Mouse (Mus musculus): ENCODE measurements around the gene Slc27a3. TPM values are rescaled to one million over a fixed set of nuclear protein-coding genes. Genes with fewer than 3 reads are reported as not detected.

Slc27a3 gene
- polyA plus RNA-seq, 1 experiment from 2014 or later, result 11.2 TPM

- no peaks in the 10 kb centered on the region for H3K4me1 ChIP-seq
- H3K4me2 ChIP-seq, result no peak overlapping the region
- no peak for ATAC-seq
- H3K36me3 ChIP-seq (ENCODE audit: poor library complexity, severe bottlenecking), result peaks cover 78% of the 10 kb centered on the region
- H3K27me3 ChIP-seq, result no peaks in the 10 kb centered on the region
- H3K9me3 ChIP-seq (replicated peaks), result no peaks in the 10 kb centered on the region
- 92% methylated on average over 6 of the region's 6 CpGs for WGBS
- H3K4me3 ChIP-seq, result no peak overlapping the region
- H3K9ac ChIP-seq, result no peak overlapping the region
- H3K27ac ChIP-seq, result no peak overlapping the region
Observed at GRCm38 (mm10) chr3:90420696-90421095, 31.0 kb upstream of the Slc27a3 start.

- H3K4me2 ChIP-seq, result no peak overlapping the region
- no peaks in the 10 kb centered on the region for H3K9me3 ChIP-seq (replicated peaks)
- H3K27me3 ChIP-seq, result no peaks in the 10 kb centered on the region
- H3K4me3 ChIP-seq, result no peak overlapping the region
- peaks cover 87% of the 10 kb centered on the region for H3K36me3 ChIP-seq (ENCODE audit: poor library complexity, severe bottlenecking)
- no peak for ATAC-seq
- no peak overlapping the region for H3K9ac ChIP-seq
- H3K27ac ChIP-seq, result no peak overlapping the region
- no peaks in the 10 kb centered on the region for H3K4me1 ChIP-seq
- 73% methylated on average over 3 of the region's 3 CpGs for WGBS
Observed at GRCm38 (mm10) chr3:90413011-90413396, 23.3 kb upstream of the Slc27a3 start.

- Histone ChIP-seq H3K4me2 (no peak overlapping the region), H3K9me3 (replicated peaks) (no peaks in the 10 kb centered on the region), H3K4me3 (no peak overlapping the region), H3K36me3 (ENCODE audit: poor library complexity, severe bottlenecking) (peaks cover 87% of the 10 kb centered on the region), H3K4me1 (no peaks in the 10 kb centered on the region), H3K27me3 (no peaks in the 10 kb centered on the region), H3K9ac (no peak overlapping the region), H3K27ac (no peak overlapping the region)
- ATAC-seq, result peak; percentile 71; the same call in 1 of the 2 replicates
- WGBS, result 53% methylated on average over 5 of the region's 5 CpGs
Observed at GRCm38 (mm10) chr3:90412312-90413010, 22.7 kb upstream of the Slc27a3 start.

DNA sequence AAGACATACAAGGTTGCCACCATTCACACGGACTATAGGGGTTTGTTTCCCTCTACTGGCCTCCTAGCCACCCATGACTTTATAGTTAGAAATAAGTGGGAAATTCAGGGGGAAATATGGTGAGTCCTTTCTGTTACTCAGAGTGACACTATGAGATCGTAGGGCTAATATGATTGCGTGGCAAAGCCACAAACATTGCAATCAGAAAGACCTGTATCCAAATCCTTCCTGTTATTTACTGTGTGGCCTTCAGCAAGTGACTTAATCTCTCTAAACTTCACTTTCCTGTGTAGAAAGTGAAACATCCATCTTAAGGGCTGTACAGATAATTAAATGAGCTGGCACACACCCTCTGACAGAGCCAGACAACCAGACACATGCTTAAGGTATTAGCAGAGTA lies 19.0 kb upstream of the Slc27a3 start:
- Histone ChIP-seq H3K36me3 (ENCODE audit: poor library complexity, severe bottlenecking) (peaks cover 87% of the 10 kb centered on the region), H3K9ac (no peak overlapping the region), H3K27ac (no peak overlapping the region), H3K4me3 (no peak overlapping the region), H3K9me3 (replicated peaks) (no peaks in the 10 kb centered on the region), H3K27me3 (no peaks in the 10 kb centered on the region), H3K4me2 (no peak overlapping the region), H3K4me1 (no peaks in the 10 kb centered on the region)
- 96% methylated on average over 3 of the region's 3 CpGs for WGBS
- no peak for ATAC-seq

DNA sequence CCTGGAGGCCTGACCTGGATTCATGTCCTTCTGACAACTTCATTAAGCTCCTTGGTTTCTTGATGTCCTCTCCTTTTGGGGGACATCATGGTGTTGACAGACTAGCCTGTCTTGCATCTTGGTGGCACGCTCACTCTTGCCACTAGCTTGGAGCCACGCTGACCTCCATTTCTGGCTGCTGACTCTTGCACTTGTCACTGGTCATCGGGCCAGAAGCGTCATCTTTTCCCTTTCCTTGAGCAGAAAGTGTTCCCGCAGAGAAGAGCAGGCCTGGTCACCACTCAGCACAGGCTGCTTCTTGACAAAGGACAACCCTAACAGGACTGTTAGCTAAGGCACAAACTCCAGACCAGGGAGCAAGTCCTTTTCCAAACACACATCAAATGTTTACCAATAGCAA lies 16.7 kb upstream of the Slc27a3 start:
- Histone ChIP-seq H3K4me2 (no peak overlapping the region), H3K36me3 (ENCODE audit: poor library complexity, severe bottlenecking) (peaks cover 98% of the 10 kb centered on the region)
- ATAC-seq, result no peak

GRCm38 (mm10) chr3:90404609-90405008 lies 14.9 kb upstream of the Slc27a3 start:
- no peak for ATAC-seq
- no peaks in the 10 kb centered on the region for H3K9me3 ChIP-seq (replicated peaks)

More for the DNA sequence above, 16.7 kb upstream of the Slc27a3 start:
- Histone ChIP-seq H3K9ac (no peak overlapping the region), H3K4me1 (no peaks in the 10 kb centered on the region), H3K9me3 (replicated peaks) (no peaks in the 10 kb centered on the region), H3K27ac (no peak overlapping the region), H3K4me3 (no peak overlapping the region), H3K27me3 (no peaks in the 10 kb centered on the region)
- 97% methylated on average over 5 of the region's 5 CpGs for WGBS

GRCm38 (mm10) chr3:90404121-90404520 lies 14.4 kb upstream of the Slc27a3 start:
- ATAC-seq, result no peak
- H3K9me3 ChIP-seq (replicated peaks), result no peaks in the 10 kb centered on the region
- H3K4me2 ChIP-seq, result no peak overlapping the region
- no peak overlapping the region for H3K9ac ChIP-seq
- no peak overlapping the region for H3K4me3 ChIP-seq
- no peaks in the 10 kb centered on the region for H3K27me3 ChIP-seq
- 92% methylated on average over 3 of the region's 3 CpGs for WGBS
- H3K36me3 ChIP-seq (ENCODE audit: poor library complexity, severe bottlenecking), result peaks cover 99% of the 10 kb centered on the region
- no peak overlapping the region for H3K27ac ChIP-seq
- no peaks in the 10 kb centered on the region for H3K4me1 ChIP-seq

More at GRCm38 (mm10) chr3:90404609-90405008, 14.9 kb upstream of the Slc27a3 start:
- Histone ChIP-seq H3K4me3 (no peak overlapping the region), H3K4me2 (no peak overlapping the region), H3K9ac (no peak overlapping the region), H3K36me3 (ENCODE audit: poor library complexity, severe bottlenecking) (peaks cover 99% of the 10 kb centered on the region), H3K27ac (no peak overlapping the region), H3K27me3 (no peaks in the 10 kb centered on the region), H3K4me1 (no peaks in the 10 kb centered on the region)
- 95% methylated on average over 4 of the region's 4 CpGs for WGBS

- Histone ChIP-seq H3K4me2 (no peak overlapping the region), H3K9ac (no peak overlapping the region), H3K4me1 (no peaks in the 10 kb centered on the region), H3K9me3 (replicated peaks) (no peaks in the 10 kb centered on the region), H3K4me3 (no peak overlapping the region), H3K36me3 (ENCODE audit: poor library complexity, severe bottlenecking) (peaks cover 98% of the 10 kb centered on the region), H3K27me3 (no peaks in the 10 kb centered on the region), H3K27ac (no peak overlapping the region)
- no peak for ATAC-seq
- WGBS, result 82% methylated on average over 4 of the region's 4 CpGs
Observed at GRCm38 (mm10) chr3:90400993-90401392, 11.3 kb upstream of the Slc27a3 start.

DNA sequence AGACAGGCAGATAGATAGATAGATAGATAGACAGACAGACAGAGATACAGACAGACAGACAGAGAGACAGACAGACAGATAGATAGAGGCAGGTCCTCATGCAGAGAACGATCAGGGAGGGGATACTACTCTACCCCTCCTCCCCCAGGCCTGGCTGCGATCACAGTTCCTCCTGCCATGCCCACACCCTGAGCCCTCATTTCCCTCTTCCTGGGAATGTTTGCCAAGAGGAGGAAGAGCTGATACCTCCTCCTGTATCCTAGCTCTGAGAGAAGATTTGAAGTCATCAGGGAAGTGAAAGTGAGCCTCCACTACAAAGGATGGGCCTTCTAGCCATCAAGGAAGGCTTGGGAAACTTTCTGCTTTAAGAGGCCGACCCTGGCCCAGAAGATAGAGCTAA lies 5.9 kb upstream of the Slc27a3 start:
- WGBS, result 89% methylated on average over 3 of the region's 3 CpGs
- Histone ChIP-seq H3K9ac (no peak overlapping the region), H3K4me1 (peaks cover 2% of the 10 kb centered on the region; the same call in 1 of the 2 replicates), H3K27me3 (no peaks in the 10 kb centered on the region), H3K4me3 (no peak overlapping the region), H3K4me2 (no peak overlapping the region), H3K27ac (no peak overlapping the region), H3K36me3 (ENCODE audit: poor library complexity, severe bottlenecking) (peaks cover 98% of the 10 kb centered on the region), H3K9me3 (replicated peaks) (no peaks in the 10 kb centered on the region)
- ATAC-seq, result no peak

- H3K9ac ChIP-seq, result no peak overlapping the region
- H3K9me3 ChIP-seq (replicated peaks), result no peaks in the 10 kb centered on the region
- peaks cover 30% of the 10 kb centered on the region for H3K4me1 ChIP-seq
- 94% methylated on average over 3 of the region's 3 CpGs for WGBS
- no peak overlapping the region for H3K4me2 ChIP-seq
- H3K36me3 ChIP-seq (ENCODE audit: poor library complexity, severe bottlenecking), result peaks cover 70% of the 10 kb centered on the region
- H3K27me3 ChIP-seq, result no peaks in the 10 kb centered on the region
- H3K4me3 ChIP-seq, result no peak overlapping the region
- no peak overlapping the region for H3K27ac ChIP-seq
- ATAC-seq, result no peak
Observed at GRCm38 (mm10) chr3:90392661-90393060, 2.9 kb upstream of the Slc27a3 start.

DNA sequence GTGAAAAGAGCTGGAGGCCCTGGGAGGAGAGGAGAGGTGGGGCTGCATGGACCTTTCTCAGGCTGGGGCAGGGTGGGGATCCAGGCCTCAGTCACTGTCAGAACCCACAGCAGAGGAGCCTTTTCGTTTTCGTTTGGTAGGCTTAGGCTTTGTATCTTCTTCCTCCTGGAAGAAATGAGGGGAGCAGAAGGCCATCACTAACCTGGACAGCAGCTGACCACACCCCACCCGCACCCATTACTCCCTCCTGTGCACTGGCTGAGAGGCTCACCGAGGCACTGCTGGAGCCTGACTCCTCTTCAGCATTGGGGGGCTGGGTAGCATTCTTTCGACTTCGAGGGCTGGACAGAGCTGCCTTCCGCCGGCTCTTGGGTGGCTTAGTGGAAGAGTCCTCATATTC lies 2.2 kb upstream of the Slc27a3 start:
- 96% methylated on average over 8 of the region's 8 CpGs for WGBS
- no peak for ATAC-seq
- Histone ChIP-seq H3K4me1 (peaks cover 37% of the 10 kb centered on the region), H3K9me3 (replicated peaks) (no peaks in the 10 kb centered on the region), H3K36me3 (ENCODE audit: poor library complexity, severe bottlenecking) (peaks cover 63% of the 10 kb centered on the region), H3K27ac (no peak overlapping the region), H3K4me2 (no peak overlapping the region), H3K27me3 (no peaks in the 10 kb centered on the region), H3K9ac (no peak overlapping the region), H3K4me3 (no peak overlapping the region)

DNA sequence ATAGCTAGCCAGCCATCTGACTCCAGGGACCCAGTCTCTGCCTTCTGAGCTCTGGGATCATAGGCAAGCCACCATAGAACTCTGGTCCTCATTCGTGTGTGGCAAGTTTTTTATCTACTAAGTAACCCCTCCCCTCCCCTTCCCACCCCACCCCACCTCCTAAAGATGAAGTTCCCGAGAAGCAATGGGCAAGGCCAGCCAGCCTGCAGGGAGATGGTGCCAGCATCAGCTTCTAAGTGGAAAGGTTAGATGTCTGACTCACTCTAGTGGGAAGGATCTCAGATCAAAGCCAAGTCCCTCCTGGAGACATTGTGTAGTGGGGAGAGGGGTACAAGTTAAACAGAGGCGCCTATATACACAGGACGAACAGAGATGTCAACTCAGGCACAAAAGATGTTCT lies 1.3 kb upstream of the Slc27a3 start:
- peaks cover 39% of the 10 kb centered on the region for H3K4me1 ChIP-seq
- no peak overlapping the region for H3K4me2 ChIP-seq
- H3K4me3 ChIP-seq, result no peak overlapping the region
- no peak overlapping the region for H3K27ac ChIP-seq
- 74% methylated on average over 4 of the region's 4 CpGs for WGBS
- no peaks in the 10 kb centered on the region for H3K27me3 ChIP-seq
- no peaks in the 10 kb centered on the region for H3K9me3 ChIP-seq (replicated peaks)
- H3K36me3 ChIP-seq (ENCODE audit: poor library complexity, severe bottlenecking), result peaks cover 63% of the 10 kb centered on the region
- ATAC-seq, result no peak
- H3K9ac ChIP-seq, result no peak overlapping the region

Measured in forebrain, embryonic 13.5 days (tissue).